Mouse (Mus musculus) C2C12 (cell line): ENCODE measurements around the gene Cib3.

Experiments
- CTCF ChIP-seq: IDR thresholded peaks from one replicate; pipeline ENCODE4 v1.5.1; 2011; ENCODE audit not compliant: control insufficient read depth, insufficient read depth, insufficient read length
- MYOD1 ChIP-seq: IDR thresholded peaks from one replicate; pipeline ENCODE4 v1.6.1; 2011; ENCODE audit warnings: low read depth; ENCODE audit not compliant: control insufficient read depth, insufficient read length

- no peak for TF ChIP-seq CTCF
- TF ChIP-seq MYOD1, result no peak
Measured at GRCm38 (mm10) chr8:72169681-72170249, 42.9 kb downstream of the Cib3 start.
